Mouse (Mus musculus): Measurements from ENCODE around the gene Zfp830. TPM values are rescaled to one million over a fixed set of nuclear protein-coding genes. Genes with fewer than 3 reads are reported as not detected.

The Zfp830 gene
- total RNA-seq (2023) = 34.8 TPM

GRCm38 (mm10) chr11:82763742-82764437 is at the start of gene Zfp830, which contains the start of gene Cct6b:
Gene Zfp830, plus strand, starts transcription at chr11:82764345.
Gene Cct6b, minus strand, starts transcription at chr11:82764321.

DNA sequence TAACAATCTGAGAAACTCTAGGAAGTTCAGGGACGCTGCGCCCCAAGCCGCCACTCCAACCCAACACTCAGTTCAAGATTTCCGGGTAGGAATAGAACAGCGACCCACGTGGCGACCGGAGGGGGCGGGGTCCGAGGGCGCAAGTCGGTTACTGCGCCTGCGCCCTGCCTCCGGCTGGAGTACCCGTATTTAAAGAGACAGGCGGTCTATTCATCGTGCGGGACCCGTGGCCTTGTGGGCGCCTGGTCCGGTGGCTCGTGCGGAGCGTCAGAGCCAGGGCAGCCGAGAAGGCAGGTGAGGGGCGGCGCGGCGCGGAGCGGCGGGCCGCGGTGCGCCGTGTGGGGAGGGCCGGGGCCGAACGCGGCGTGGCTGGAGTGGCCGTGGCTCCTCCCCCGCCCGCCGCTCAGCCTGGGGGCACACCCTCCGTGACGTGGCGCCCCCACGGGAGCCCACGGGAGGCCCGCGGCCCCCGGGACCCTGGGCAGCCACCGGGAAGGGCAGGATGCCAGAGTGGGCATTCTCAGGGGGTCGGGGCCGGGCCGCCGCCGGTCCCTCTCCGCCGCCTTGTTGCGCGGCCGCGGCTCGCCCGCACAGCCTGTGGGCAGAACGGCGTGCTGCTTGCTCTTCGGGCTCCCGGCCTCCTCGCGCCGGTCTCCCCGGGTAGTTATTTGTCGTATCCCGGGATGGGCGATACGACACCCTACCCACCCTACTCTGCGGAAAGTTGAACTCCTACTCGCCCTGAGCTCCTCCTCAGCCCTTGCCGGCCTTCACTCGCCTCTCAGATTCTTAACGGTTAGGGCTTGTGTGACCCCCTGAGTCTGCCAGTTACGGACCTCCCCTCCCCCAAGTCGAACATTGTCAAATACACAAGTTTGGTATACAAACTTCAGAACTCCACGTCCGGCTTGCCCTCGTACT is 17.1 kb downstream of the Zfp830 start, which contains the start of gene Lig3:
Lig3 (plus strand) TSS at position 126 of the 921 bp plus-strand sequence.

Other genes starting within 250 kb of the Zfp830 start
- 0.77 TPM for gene Cct6b, start within 50 bp of the Zfp830 start, total RNA-seq (2023)
- gene Lig3, start 16.8 kb downstream of the Zfp830 start, total RNA-seq (2023) = 42.7 TPM
- 18.6 TPM for gene Rffl, start 106.9 kb downstream of the Zfp830 start, total RNA-seq (2023)
- gene Rad51d, start 126.3 kb downstream of the Zfp830 start, total RNA-seq (2023) = 18.7 TPM
- not detected for gene Fndc8, start 127.8 kb downstream of the Zfp830 start, total RNA-seq (2023)
- gene Nle1, start 144.1 kb downstream of the Zfp830 start, total RNA-seq (2023) = 103 TPM
- gene Unc45b, start 146.2 kb downstream of the Zfp830 start, total RNA-seq (2023) = not detected
- 40.9 TPM for gene Slfn5, start 187.0 kb downstream of the Zfp830 start, total RNA-seq (2023)
- gene Slfn9, start 227.5 kb downstream of the Zfp830 start, total RNA-seq (2023) = 18.4 TPM